Mouse (Mus musculus) embryonic facial prominence, embryonic 13.5 days (tissue): Measurements from ENCODE around the gene Hacd2. TPM values are rescaled to one million over a fixed set of nuclear protein-coding genes. Genes with fewer than 3 reads are reported as not detected.

Source experiments
- ATAC-seq: fragments of 200-750 bp; cut with Nextera tagmentation; 2 replicates; pipeline ENCODE4 v1.8.0; 2017; ENCODE audit warnings: low read depth; ENCODE audit not compliant: insufficient number of reproducible peaks, insufficient read depth, low FRiP score, low TSS enrichment
- H3K27ac ChIP-seq: fragments of 300-500 bp; sonication (generic); 2 replicates; pipeline ENCODE4 v1.5.1; 2015; ENCODE audit warnings: moderate library complexity, mild to moderate bottlenecking, inconsistent platforms
- H3K27me3 ChIP-seq: fragments of 300-500 bp; sonication (generic); 2 replicates; pipeline ENCODE4 v1.6.1; 2015; ENCODE audit warnings: mild to moderate bottlenecking, inconsistent platforms
- H3K36me3 ChIP-seq: fragments of 300-500 bp; sonication (generic); 2 replicates; pipeline ENCODE4 v1.6.1; 2015; ENCODE audit warnings: mild to moderate bottlenecking, inconsistent platforms
- H3K4me1 ChIP-seq: fragments of 300-500 bp; sonication (generic); 2 replicates; pipeline ENCODE4 v1.6.1; 2015; ENCODE audit warnings: inconsistent platforms
- H3K4me2 ChIP-seq: fragments of 300-500 bp; sonication (generic); 2 replicates; pipeline ENCODE4 v1.6.1; 2015; ENCODE audit warnings: moderate library complexity, mild to moderate bottlenecking, inconsistent platforms
- H3K4me3 ChIP-seq: fragments of 300-500 bp; sonication (generic); 2 replicates; pipeline ENCODE4 v1.5.1; 2015; ENCODE audit warnings: mild to moderate bottlenecking, inconsistent platforms
- H3K9ac ChIP-seq: fragments of 300-500 bp; sonication (generic); 2 replicates; pipeline ENCODE4 v1.6.1; 2015; ENCODE audit warnings: mild to moderate bottlenecking, inconsistent platforms
- H3K9me3 ChIP-seq: fragments of 300-500 bp; sonication (generic); 2 replicates; pipeline ENCODE4 v1.6.1; 2016; ENCODE audit warnings: inconsistent platforms
- WGBS: fragments of 180-500 bp; shearing (Covaris S2); methylation state at CpG from one replicate; pipeline ENCODE4 v1.1.7; 2015; ENCODE audit warnings: mixed read lengths; 5-methylcytosine and 5-hydroxymethylcytosine counted together
- polyA plus RNA-seq: library from polyadenylated mRNA; unstranded; fragments of >200 nt; fragmentation: Nextera tagmentation; extraction: Ambion mirVana; gene quantifications from 2 replicates; pipeline ENCODE4 v1.2.1, GENCODE M21; 2015

Hacd2 gene
- polyA plus RNA-seq, 1 experiment from 2014 or later, result 87.8 TPM

- H3K4me2 ChIP-seq, result no peak overlapping the region
- H3K27ac ChIP-seq, result no peak overlapping the region
- H3K4me3 ChIP-seq, result no peak overlapping the region
- WGBS, result 89% methylated on average over 10 of the region's 10 CpGs
- H3K9me3 ChIP-seq, result no peaks in the 10 kb centered on the region
- H3K9ac ChIP-seq, result no peak overlapping the region
- ATAC-seq, result no peak
- H3K4me1 ChIP-seq, result peaks cover 36% of the 10 kb centered on the region
- no peaks in the 10 kb centered on the region for H3K36me3 ChIP-seq
- no peaks in the 10 kb centered on the region for H3K27me3 ChIP-seq
Observed at GRCm38 (mm10) chr16:34993694-34994330, 28.4 kb upstream of the Hacd2 start.

- no peak overlapping the region for H3K27ac ChIP-seq
- peaks cover 39% of the 10 kb centered on the region for H3K4me1 ChIP-seq
- WGBS, result 79% methylated on average over 9 of the region's 9 CpGs
- no peak overlapping the region for H3K9ac ChIP-seq
- H3K4me2 ChIP-seq, result no peak overlapping the region
- H3K36me3 ChIP-seq, result no peaks in the 10 kb centered on the region
- no peaks in the 10 kb centered on the region for H3K27me3 ChIP-seq
- H3K9me3 ChIP-seq, result no peaks in the 10 kb centered on the region
- H3K4me3 ChIP-seq, result no peak overlapping the region
- ATAC-seq, result no peak
Observed at GRCm38 (mm10) chr16:34994641-34995141, 27.5 kb upstream of the Hacd2 start.

GRCm38 (mm10) chr16:34996133-34996532, 26.1 kb upstream of the Hacd2 start:
- no peaks in the 10 kb centered on the region for H3K27me3 ChIP-seq
- H3K9ac ChIP-seq, result no peak overlapping the region
- peaks cover 48% of the 10 kb centered on the region for H3K4me1 ChIP-seq
- WGBS, result 35% methylated on average over 5 of the region's 5 CpGs
- no peak for ATAC-seq
- no peaks in the 10 kb centered on the region for H3K36me3 ChIP-seq
- H3K27ac ChIP-seq, result 0 out of 2 replicates have a peak overlapping the region, but pooled peaks have one; percentile 8
- no peak overlapping the region for H3K4me3 ChIP-seq
- no peaks in the 10 kb centered on the region for H3K9me3 ChIP-seq
- H3K4me2 ChIP-seq, result no peak overlapping the region

- WGBS, result 64% methylated on average over 4 of the region's 4 CpGs
- H3K4me1 ChIP-seq, result peaks cover 42% of the 10 kb centered on the region
Observed at GRCm38 (mm10) chr16:34997052-34997451, 25.2 kb upstream of the Hacd2 start.

GRCm38 (mm10) chr16:34997576-34997975, 24.7 kb upstream of the Hacd2 start:
- WGBS, result 73% methylated on average over 10 of the region's 10 CpGs
- Histone ChIP-seq H3K4me2 (no peak overlapping the region), H3K4me3 (no peak overlapping the region), H3K27ac (no peak overlapping the region), H3K36me3 (no peaks in the 10 kb centered on the region), H3K4me1 (peaks cover 41% of the 10 kb centered on the region), H3K9me3 (no peaks in the 10 kb centered on the region), H3K9ac (no peak overlapping the region), H3K27me3 (no peaks in the 10 kb centered on the region)
- no peak for ATAC-seq

More at GRCm38 (mm10) chr16:34997052-34997451, 25.2 kb upstream of the Hacd2 start:
- Histone ChIP-seq H3K9ac (no peak overlapping the region), H3K27ac (no peak overlapping the region; the same call in 1 of the 2 replicates), H3K4me2 (no peak overlapping the region), H3K36me3 (no peaks in the 10 kb centered on the region), H3K4me3 (no peak overlapping the region), H3K9me3 (no peaks in the 10 kb centered on the region), H3K27me3 (no peaks in the 10 kb centered on the region)
- ATAC-seq, result no peak

GRCm38 (mm10) chr16:34999016-34999415, 23.2 kb upstream of the Hacd2 start:
- no peak overlapping the region for H3K4me3 ChIP-seq
- no peaks in the 10 kb centered on the region for H3K36me3 ChIP-seq
- no peak for ATAC-seq
- H3K27me3 ChIP-seq, result no peaks in the 10 kb centered on the region
- no peak overlapping the region for H3K9ac ChIP-seq
- H3K27ac ChIP-seq, result no peak overlapping the region
- no peaks in the 10 kb centered on the region for H3K9me3 ChIP-seq
- H3K4me1 ChIP-seq, result peaks cover 41% of the 10 kb centered on the region
- H3K4me2 ChIP-seq, result no peak overlapping the region
- WGBS, result 46% methylated on average over 3 of the region's 3 CpGs

GRCm38 (mm10) chr16:34999986-35000385, 22.2 kb upstream of the Hacd2 start:
- ATAC-seq, result no peak
- Histone ChIP-seq H3K27me3 (no peaks in the 10 kb centered on the region), H3K9ac (no peak overlapping the region), H3K36me3 (no peaks in the 10 kb centered on the region), H3K27ac (no peak overlapping the region), H3K9me3 (no peaks in the 10 kb centered on the region), H3K4me1 (peaks cover 41% of the 10 kb centered on the region), H3K4me3 (no peak overlapping the region), H3K4me2 (peak overlapping the region; percentile 51)
- 39% methylated on average over 11 of the region's 11 CpGs for WGBS

GRCm38 (mm10) chr16:35000923-35001560, 21.2 kb upstream of the Hacd2 start:
- Histone ChIP-seq H3K27ac (peak overlapping the region; percentile 39; the same call in 1 of the 2 replicates), H3K9me3 (no peaks in the 10 kb centered on the region), H3K36me3 (no peaks in the 10 kb centered on the region), H3K9ac (peak overlapping the region; percentile 51), H3K27me3 (no peaks in the 10 kb centered on the region), H3K4me3 (peak overlapping the region; percentile 10; the same call in 1 of the 2 replicates), H3K4me1 (peaks cover 35% of the 10 kb centered on the region), H3K4me2 (peak overlapping the region; percentile 51)
- 6% methylated on average over 10 of the region's 10 CpGs for WGBS
- no peak for ATAC-seq

GRCm38 (mm10) chr16:35004356-35004755, 17.9 kb upstream of the Hacd2 start:
- Histone ChIP-seq H3K27ac (no peak overlapping the region), H3K4me1 (peaks cover 13% of the 10 kb centered on the region), H3K36me3 (no peaks in the 10 kb centered on the region), H3K4me3 (no peak overlapping the region), H3K4me2 (no peak overlapping the region), H3K27me3 (no peaks in the 10 kb centered on the region), H3K9ac (no peak overlapping the region), H3K9me3 (no peaks in the 10 kb centered on the region)
- WGBS, result 73% methylated on average over 5 of the region's 5 CpGs
- ATAC-seq, result no peak

GRCm38 (mm10) chr16:35004756-35005155, 17.5 kb upstream of the Hacd2 start:
- Histone ChIP-seq H3K4me3 (no peak overlapping the region), H3K27me3 (no peaks in the 10 kb centered on the region), H3K9me3 (no peaks in the 10 kb centered on the region), H3K27ac (no peak overlapping the region), H3K36me3 (no peaks in the 10 kb centered on the region), H3K4me1 (peaks cover 13% of the 10 kb centered on the region), H3K9ac (no peak overlapping the region), H3K4me2 (no peak overlapping the region)
- 83% methylated on average over 2 of the region's 2 CpGs for WGBS
- ATAC-seq, result no peak

GRCm38 (mm10) chr16:35006251-35006650, 16.0 kb upstream of the Hacd2 start:
- no peaks in the 10 kb centered on the region for H3K36me3 ChIP-seq
- 80% methylated on average over 5 of the region's 5 CpGs for WGBS
- H3K9ac ChIP-seq, result no peak overlapping the region
- H3K27ac ChIP-seq, result no peak overlapping the region
- no peak for ATAC-seq
- no peaks in the 10 kb centered on the region for H3K9me3 ChIP-seq
- H3K4me3 ChIP-seq, result no peak overlapping the region
- peaks cover 3% of the 10 kb centered on the region for H3K4me1 ChIP-seq
- H3K27me3 ChIP-seq, result no peaks in the 10 kb centered on the region
- no peak overlapping the region for H3K4me2 ChIP-seq

- H3K4me3 ChIP-seq, result no peak overlapping the region
- no peaks in the 10 kb centered on the region for H3K36me3 ChIP-seq
- H3K9ac ChIP-seq, result no peak overlapping the region
- H3K27me3 ChIP-seq, result no peaks in the 10 kb centered on the region
- ATAC-seq, result no peak
- no peak overlapping the region for H3K27ac ChIP-seq
- no peaks in the 10 kb centered on the region for H3K9me3 ChIP-seq
- H3K4me1 ChIP-seq, result no peaks in the 10 kb centered on the region
- H3K4me2 ChIP-seq, result no peak overlapping the region
- 91% methylated on average over 1 of the region's 1 CpGs for WGBS
Observed at GRCm38 (mm10) chr16:35007361-35007760, 14.9 kb upstream of the Hacd2 start.
